Mouse (Mus musculus) heart, embryonic 14.5 days (tissue): Measurements from ENCODE around the gene Taf7l. TPM values are rescaled to one million over a fixed set of nuclear protein-coding genes. Genes with fewer than 3 reads are reported as not detected.

Experiments
- ATAC-seq: fragments of 200-750 bp; cut with Nextera tagmentation; 2 replicates; pipeline ENCODE4 v1.8.0; 2017; ENCODE audit warnings: low read depth, moderate TSS enrichment; ENCODE audit not compliant: insufficient number of reproducible peaks, insufficient read depth, low FRiP score
- H3K27ac ChIP-seq, 2 experiments: fragments of 200-500 bp in 1 of 2; fragments of 300-500 bp in 1 of 2; sonication (generic) in 1 of 2; replicated peaks in 1 of 2; 2 replicates each; pipeline ENCODE4 v1.5.1; 2012 to 2014; ENCODE audit warnings: low read depth in 2 of 2, low read length in 2 of 2, control low read depth in 1 of 2, mild to moderate bottlenecking in 1 of 2, mixed read lengths in 1 of 2; ENCODE audit not compliant: control insufficient read depth in 1 of 2, insufficient read depth in 1 of 2
- H3K27me3 ChIP-seq: fragments of 300-500 bp; sonication (generic); 2 replicates; pipeline ENCODE4 v1.6.1; 2014; ENCODE audit warnings: mild to moderate bottlenecking, low read length, control low read depth; ENCODE audit not compliant: control insufficient read depth, insufficient read depth
- H3K36me3 ChIP-seq: fragments of 300-500 bp; sonication (generic); 2 replicates; pipeline ENCODE4 v1.6.1; 2014; ENCODE audit warnings: mild to moderate bottlenecking, control low read depth, low read length, mixed read lengths; ENCODE audit not compliant: control insufficient read depth, insufficient read depth
- H3K4me1 ChIP-seq, 2 experiments: fragments of 200-500 bp in 1 of 2; fragments of 300-500 bp in 1 of 2; sonication (generic) in 1 of 2; 2 replicates each; pipeline ENCODE4 v1.6.1; 2012 to 2014; ENCODE audit warnings: low read length in 2 of 2, control low read depth in 1 of 2, mixed read lengths in 1 of 2; ENCODE audit not compliant: control insufficient read depth in 2 of 2, insufficient read depth in 2 of 2
- H3K4me2 ChIP-seq: fragments of 300-500 bp; sonication (generic); 2 replicates; pipeline ENCODE4 v1.6.1; 2014; ENCODE audit warnings: mild to moderate bottlenecking, low read length
- H3K4me3 ChIP-seq, 2 experiments: fragments of 200-500 bp in 1 of 2; fragments of 300-500 bp in 1 of 2; sonication (generic) in 1 of 2; 2 replicates each; pipeline ENCODE4 v1.5.1; 2012 to 2014; ENCODE audit warnings: low read length in 2 of 2, mild to moderate bottlenecking in 2 of 2, control low read depth in 1 of 2, low read depth in 1 of 2, moderate library complexity in 1 of 2; ENCODE audit not compliant: control insufficient read depth in 1 of 2, insufficient read depth in 1 of 2
- H3K9ac ChIP-seq: fragments of 300-500 bp; sonication (generic); 2 replicates; pipeline ENCODE4 v1.6.1; 2014; ENCODE audit warnings: mild to moderate bottlenecking, low read length
- H3K9me3 ChIP-seq: fragments of 300-500 bp; sonication (generic); 2 replicates; pipeline ENCODE4 v1.6.1; 2016; ENCODE audit warnings: low read length, control low read depth; ENCODE audit not compliant: control insufficient read depth
- WGBS: fragments of 180-500 bp; shearing (Covaris S2); extraction: QIAGEN DNeasy Blood & Tissue Kit; methylation state at CpG from one replicate; pipeline ENCODE4 v1.1.7; 2014; 5-methylcytosine and 5-hydroxymethylcytosine counted together
- polyA plus RNA-seq: library from polyadenylated mRNA; unstranded; fragments of >200 nt; fragmentation: Nextera tagmentation; extraction: Ambion mirVana; gene quantifications from 2 replicates; pipeline ENCODE4 v1.2.1, GENCODE M21; 2014

The Taf7l gene
- polyA plus RNA-seq: not detected in 2 replicates

GRCm38 (mm10) chrX:134476290-134476689 is at the start of gene Taf7l:
Taf7l (minus strand) TSS chrX:134476490.
- no peak within 1 kb of the TSS for H3K4me3 ChIP-seq

GRCm38 (mm10) chrX:134525260-134525659 is 49.0 kb upstream of the Taf7l start:
- 59% methylated on average over 4 of the region's 4 CpGs for WGBS
- Histone ChIP-seq H3K4me3 (no peak overlapping the region), H3K27ac (no peak overlapping the region), H3K9me3 (no peaks in the 10 kb centered on the region), H3K27me3 (no peaks in the 10 kb centered on the region), H3K4me2 (no peak overlapping the region), H3K9ac (no peak overlapping the region), H3K4me1 (no peaks in the 10 kb centered on the region), H3K36me3 (no peaks in the 10 kb centered on the region)
- no peak for ATAC-seq

More at GRCm38 (mm10) chrX:134476290-134476689, at the start of gene Taf7l:
- H3K9ac ChIP-seq: no peak within 1 kb of the TSS
- no peak within 1 kb of the TSS for H3K27ac ChIP-seq
- WGBS: 83% methylated on average over 25 of the region's 25 CpGs
- H3K4me1 ChIP-seq: no peaks in the 10 kb centered on the region
- H3K4me2 ChIP-seq: peak within 1 kb of the TSS; percentile 16; the same call in 1 of the 2 replicates
- no peaks in the 10 kb centered on the region for H3K36me3 ChIP-seq
- no peak for ATAC-seq
- H3K27me3 ChIP-seq: no peaks in the 10 kb centered on the region
- peaks cover 12% of the 10 kb centered on the region; the same call in 1 of the 2 replicates for H3K9me3 ChIP-seq

DNA sequence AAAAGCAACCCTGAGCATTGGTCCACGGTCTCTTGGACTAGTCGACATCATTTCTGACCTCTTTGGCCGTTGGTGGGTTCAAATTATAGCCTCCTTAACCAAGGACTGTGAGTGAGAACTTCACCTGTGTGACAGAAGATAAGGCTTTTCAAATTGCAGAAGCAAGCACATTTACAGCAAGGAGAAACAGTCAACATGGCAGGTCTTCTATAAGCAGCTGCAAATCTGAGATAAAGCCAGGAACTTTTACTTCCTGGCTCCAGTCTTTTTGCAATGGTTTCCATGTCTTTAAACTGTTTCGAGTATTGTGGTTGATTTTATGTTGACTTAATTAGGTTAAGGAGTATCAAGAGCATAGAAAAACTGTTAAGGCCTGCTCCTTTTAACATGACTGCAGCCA is 47.5 kb upstream of the Taf7l start:
- Histone ChIP-seq H3K27me3 (no peaks in the 10 kb centered on the region), H3K4me2 (no peak overlapping the region), H3K27ac (no peak overlapping the region), H3K4me3 (no peak overlapping the region), H3K4me1 (no peaks in the 10 kb centered on the region), H3K36me3 (no peaks in the 10 kb centered on the region), H3K9ac (no peak overlapping the region), H3K9me3 (no peaks in the 10 kb centered on the region)
- WGBS: 64% methylated on average over 4 of the region's 4 CpGs
- ATAC-seq: no peak

DNA sequence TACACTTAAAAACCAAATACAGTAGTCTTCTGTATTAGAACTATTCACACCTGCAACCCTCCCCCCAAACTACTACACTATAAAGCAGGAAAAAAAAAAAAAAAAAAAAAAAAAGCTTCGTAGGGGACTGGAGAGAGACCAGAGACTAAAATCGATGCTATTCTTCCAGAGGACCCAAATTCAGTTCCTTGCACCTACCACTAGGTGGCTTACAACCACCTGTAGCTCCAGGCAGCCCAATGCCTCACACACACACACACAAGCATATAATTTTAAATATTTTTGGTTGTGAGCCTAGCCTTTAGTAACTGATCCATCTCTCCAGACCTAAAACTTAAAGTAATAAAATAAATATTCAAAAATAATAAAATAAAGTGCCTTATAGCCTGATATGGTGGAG is 33.2 kb upstream of the Taf7l start:
- no peaks in the 10 kb centered on the region for H3K27me3 ChIP-seq
- no peaks in the 10 kb centered on the region for H3K9me3 ChIP-seq
- no peak overlapping the region for H3K4me3 ChIP-seq
- ATAC-seq: no peak
- no peak overlapping the region for H3K4me2 ChIP-seq
- no peaks in the 10 kb centered on the region for H3K4me1 ChIP-seq
- WGBS: 24% methylated on average over 1 of the region's 2 CpGs
- H3K9ac ChIP-seq: no peak overlapping the region
- no peak overlapping the region for H3K27ac ChIP-seq
- no peaks in the 10 kb centered on the region for H3K36me3 ChIP-seq

DNA sequence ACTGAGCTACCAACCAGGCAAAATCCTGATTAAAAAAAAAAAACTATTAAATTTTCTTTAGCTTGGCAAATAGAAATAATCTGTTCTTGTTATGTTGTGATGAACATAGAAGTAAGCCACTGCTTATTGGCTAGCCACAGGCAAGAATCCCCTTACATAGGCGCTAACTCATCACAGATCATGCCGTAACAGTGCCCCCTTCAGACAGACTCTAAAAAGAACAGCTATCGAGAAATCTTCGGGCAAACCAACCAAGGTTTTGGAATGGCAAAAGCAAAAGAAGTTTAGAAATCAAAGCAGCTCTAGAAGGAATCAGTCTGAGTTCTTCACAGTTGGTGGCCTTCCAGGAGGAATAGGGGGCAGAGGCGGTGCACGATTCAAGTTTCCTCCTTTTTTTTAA is 31.7 kb upstream of the Taf7l start:
- no peaks in the 10 kb centered on the region for H3K9me3 ChIP-seq
- H3K4me1 ChIP-seq: no peaks in the 10 kb centered on the region
- no peak for ATAC-seq
- H3K4me2 ChIP-seq: no peak overlapping the region
- WGBS: 70% methylated on average over 6 of the region's 6 CpGs
- H3K9ac ChIP-seq: no peak overlapping the region
- no peaks in the 10 kb centered on the region for H3K36me3 ChIP-seq
- H3K27me3 ChIP-seq: no peaks in the 10 kb centered on the region
- H3K27ac ChIP-seq: no peak overlapping the region
- no peak overlapping the region for H3K4me3 ChIP-seq

DNA sequence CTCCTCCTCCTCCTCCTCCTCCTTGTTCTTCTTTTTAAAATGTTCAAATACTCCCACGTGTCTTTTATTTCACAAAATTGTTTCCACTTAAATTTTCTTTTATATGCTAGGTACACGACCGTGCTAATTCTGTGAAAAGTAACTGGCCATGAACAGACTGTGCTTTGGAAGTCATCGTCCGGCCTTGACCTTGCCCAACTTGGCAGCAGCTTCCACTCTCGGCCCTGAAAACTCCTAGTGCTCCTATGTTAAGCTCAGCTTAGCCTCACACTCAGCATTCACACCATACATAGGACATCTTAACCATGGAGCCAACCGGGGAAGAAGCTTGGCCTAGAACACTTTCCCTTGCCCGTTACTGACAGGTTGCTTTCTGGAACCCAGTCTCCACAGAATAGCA is 24.4 kb upstream of the Taf7l start:
- H3K4me3 ChIP-seq: no peak overlapping the region
- WGBS: 76% methylated on average over 8 of the region's 8 CpGs
- H3K27me3 ChIP-seq: no peaks in the 10 kb centered on the region
- no peaks in the 10 kb centered on the region for H3K9me3 ChIP-seq
- H3K36me3 ChIP-seq: no peaks in the 10 kb centered on the region
- no peaks in the 10 kb centered on the region for H3K4me1 ChIP-seq
- H3K4me2 ChIP-seq: no peak overlapping the region
- no peak for ATAC-seq
- no peak overlapping the region for H3K9ac ChIP-seq
- H3K27ac ChIP-seq: no peak overlapping the region

GRCm38 (mm10) chrX:134481720-134482119 is 5.4 kb upstream of the Taf7l start:
- H3K9me3 ChIP-seq: no peaks in the 10 kb centered on the region
- no peaks in the 10 kb centered on the region for H3K4me1 ChIP-seq
- no peak for ATAC-seq
- no peaks in the 10 kb centered on the region for H3K36me3 ChIP-seq
- H3K4me3 ChIP-seq: no peak overlapping the region
- no peaks in the 10 kb centered on the region for H3K27me3 ChIP-seq
- no peak overlapping the region for H3K4me2 ChIP-seq
- no peak overlapping the region for H3K27ac ChIP-seq
- no peak overlapping the region for H3K9ac ChIP-seq
- 38% methylated on average over 3 of the region's 3 CpGs for WGBS

- no peak for ATAC-seq
- H3K27ac ChIP-seq: no peak overlapping the region
- H3K9me3 ChIP-seq: peaks cover 12% of the 10 kb centered on the region; the same call in 1 of the 2 replicates
- H3K9ac ChIP-seq: no peak overlapping the region
- H3K4me1 ChIP-seq: no peaks in the 10 kb centered on the region
- H3K4me2 ChIP-seq: peak overlapping the region; percentile 16; the same call in 1 of the 2 replicates
- no peaks in the 10 kb centered on the region for H3K36me3 ChIP-seq
- H3K27me3 ChIP-seq: no peaks in the 10 kb centered on the region
- WGBS: 59% methylated on average over 67 of the region's 67 CpGs
- no peak overlapping the region for H3K4me3 ChIP-seq
These were observed 1.1 kb downstream of the Taf7l start for GRCm38 (mm10) chrX:134474988-134475710.
